Mouse (Mus musculus) kidney, adult 9 months (tissue): Measurements from ENCODE around the gene Prkrip1.

Experiments used
- DNase-seq: peaks from one replicate; pipeline ENCODE4 v3.0.0; 2022

The Prkrip1 gene

GRCm38 (mm10) chr5:136198474-136199391, at the start of gene Prkrip1:
Gene Prkrip1 (minus strand): TSS chr5:136198963.
- peak; percentile 95 for DNase-seq

- no peak for DNase-seq
Measured at GRCm38 (mm10) chr5:136248441-136248840, 49.7 kb upstream of the Prkrip1 start.

GRCm38 (mm10) chr5:136246452-136246838, 47.7 kb upstream of the Prkrip1 start, which contains the start of gene Sh2b2:
Gene Sh2b2 (minus strand): TSS chr5:136246556.
- DNase-seq = no peak

GRCm38 (mm10) chr5:136245541-136246451, 47.0 kb upstream of the Prkrip1 start:
- no peak for DNase-seq

GRCm38 (mm10) chr5:136244762-136245540, 46.2 kb upstream of the Prkrip1 start:
- DNase-seq = peak; percentile 65

- no peak for DNase-seq
Measured at GRCm38 (mm10) chr5:136243851-136244761, 45.3 kb upstream of the Prkrip1 start.

- DNase-seq = no peak
Measured at GRCm38 (mm10) chr5:136241161-136241560, 42.4 kb upstream of the Prkrip1 start.

GRCm38 (mm10) chr5:136240381-136240780, 41.6 kb upstream of the Prkrip1 start:
- no peak for DNase-seq

- DNase-seq = peak; percentile 17
Measured at GRCm38 (mm10) chr5:136237607-136238006, 38.8 kb upstream of the Prkrip1 start.

GRCm38 (mm10) chr5:136236611-136237010, 37.8 kb upstream of the Prkrip1 start:
- DNase-seq = no peak

GRCm38 (mm10) chr5:136230348-136231035, 31.7 kb upstream of the Prkrip1 start:
- DNase-seq = no peak

GRCm38 (mm10) chr5:136226246-136226876, 27.6 kb upstream of the Prkrip1 start:
- DNase-seq = no peak

- no peak for DNase-seq
Measured at GRCm38 (mm10) chr5:136218585-136218984, 19.8 kb upstream of the Prkrip1 start.

GRCm38 (mm10) chr5:136217932-136218381, 19.2 kb upstream of the Prkrip1 start:
- no peak for DNase-seq

- no peak for DNase-seq
Measured at GRCm38 (mm10) chr5:136217004-136217665, 18.4 kb upstream of the Prkrip1 start.

- no peak for DNase-seq
Measured at GRCm38 (mm10) chr5:136215958-136216357, 17.2 kb upstream of the Prkrip1 start.

GRCm38 (mm10) chr5:136215211-136215610, 16.4 kb upstream of the Prkrip1 start:
- no peak for DNase-seq

- DNase-seq = no peak
Measured at GRCm38 (mm10) chr5:136213716-136214115, 15.0 kb upstream of the Prkrip1 start.

GRCm38 (mm10) chr5:136212716-136213115, 14.0 kb upstream of the Prkrip1 start:
- no peak for DNase-seq
